Mouse (Mus musculus): Measurements from ENCODE around the gene Nod2.
"Not testable (repeated sequence)": the region's sequence is repeated elsewhere in the genome, so short reads cannot be mapped to it uniquely, and the experiment has no call there.

The Nod2 gene

GRCm38 (mm10) chr8:88631081-88631480, 16.0 kb upstream of the Nod2 start:
- DNase-seq (ENCODE audit: low spot score in 2 of 2): peak in 1 of 2 experiments; percentile 42

- DNase-seq (ENCODE audit: low spot score in 2 of 2): no peak
These were observed 13.8 kb upstream of the Nod2 start for GRCm38 (mm10) chr8:88633343-88633765.

- DNase-seq (ENCODE audit: low spot score in 2 of 2): no peak
These were observed 11.4 kb upstream of the Nod2 start, which contains the start of gene Snx20 for GRCm38 (mm10) chr8:88635474-88636397. TSS of gene Snx20 (minus strand) at chr8:88636128.

GRCm38 (mm10) chr8:88637092-88638000, 9.8 kb upstream of the Nod2 start:
- no peak for DNase-seq (ENCODE audit: low spot score in 2 of 2)

- no peak for DNase-seq (ENCODE audit: low spot score in 2 of 2)
These were observed 8.2 kb upstream of the Nod2 start for GRCm38 (mm10) chr8:88638908-88639307.

- no peak for DNase-seq (ENCODE audit: low spot score in 2 of 2)
These were observed 4.2 kb upstream of the Nod2 start for GRCm38 (mm10) chr8:88642734-88643564.

- DNase-seq (ENCODE audit: low spot score in 2 of 2): no peak
These were observed 1.2 kb downstream of the Nod2 start for GRCm38 (mm10) chr8:88648322-88648721.

- no peak for DNase-seq (ENCODE audit: low spot score in 2 of 2)
These were observed 3.0 kb downstream of the Nod2 start for GRCm38 (mm10) chr8:88650016-88650708.

GRCm38 (mm10) chr8:88651122-88651521, 4.0 kb downstream of the Nod2 start:
- not testable (repeated sequence) for DNase-seq (ENCODE audit: low spot score in 2 of 2)

- peak in 1 of 2 experiments; percentile 79 for DNase-seq (ENCODE audit: low spot score in 2 of 2)
These were observed 8.2 kb downstream of the Nod2 start for GRCm38 (mm10) chr8:88655334-88655733.

- DNase-seq (ENCODE audit: low spot score in 2 of 2): no peak
These were observed 12.8 kb downstream of the Nod2 start for GRCm38 (mm10) chr8:88659873-88660272.

GRCm38 (mm10) chr8:88662401-88662821, 15.3 kb downstream of the Nod2 start:
- DNase-seq (ENCODE audit: low spot score in 2 of 2): no peak

GRCm38 (mm10) chr8:88664121-88664520, 17.0 kb downstream of the Nod2 start:
- no peak for DNase-seq (ENCODE audit: low spot score in 2 of 2)

GRCm38 (mm10) chr8:88664947-88665346, 17.8 kb downstream of the Nod2 start:
- DNase-seq (ENCODE audit: low spot score in 2 of 2): no peak

- no peak for DNase-seq (ENCODE audit: low spot score in 2 of 2)
These were observed 19.3 kb downstream of the Nod2 start for GRCm38 (mm10) chr8:88666435-88666834.

GRCm38 (mm10) chr8:88668400-88669086, 21.4 kb downstream of the Nod2 start:
- DNase-seq (ENCODE audit: low spot score in 2 of 2): peak; percentile 67 to 81

GRCm38 (mm10) chr8:88670782-88671181, 23.7 kb downstream of the Nod2 start:
- no peak for DNase-seq (ENCODE audit: low spot score in 2 of 2)

GRCm38 (mm10) chr8:88671575-88671974, 24.5 kb downstream of the Nod2 start:
- DNase-seq (ENCODE audit: low spot score in 2 of 2): peak in 1 of 2 experiments; percentile 35

GRCm38 (mm10) chr8:88673859-88674258, 26.7 kb downstream of the Nod2 start:
- no peak for DNase-seq (ENCODE audit: low spot score in 2 of 2)
